Mouse (Mus musculus) C2C12 (cell line): Measurements from ENCODE around the gene Esyt3.

Experiments
- CTCF ChIP-seq: IDR thresholded peaks from one replicate; pipeline ENCODE4 v1.5.1; 2011; ENCODE audit not compliant: control insufficient read depth, insufficient read depth, insufficient read length
- MAX ChIP-seq: IDR thresholded peaks from one replicate; pipeline ENCODE4 v1.6.1; 2011; ENCODE audit warnings: mild to moderate bottlenecking, control low read depth
- USF1 ChIP-seq: IDR thresholded peaks from one replicate; pipeline ENCODE4 v1.6.1; 2011; ENCODE audit warnings: low read depth, mild to moderate bottlenecking, control low read depth, moderate library complexity

- no peak for TF ChIP-seq CTCF
- TF ChIP-seq USF1 = no peak
- no peak for TF ChIP-seq MAX
Observed at GRCm38 (mm10) chr9:99365906-99366305, 7.5 kb upstream of the Esyt3 start.
